Mouse (Mus musculus) effector memory CD4-positive, alpha-beta T cell, adult 7 months (primary cell): ENCODE data around the gene Cand2. TPM values are rescaled to one million over a fixed set of nuclear protein-coding genes. Genes with fewer than 3 reads are reported as not detected.

Source experiments
- polyA plus RNA-seq: library from polyadenylated mRNA; unstranded; fragments of 100-300 nt; shearing (Covaris generic); gene quantifications from one replicate; pipeline ENCODE4 v1.2.1, GENCODE M21; 2017

The Cand2 gene
- polyA plus RNA-seq: 2.9 TPM

GRCm38 (mm10) chr6:115774501-115774921, at the start of gene Cand2:
TSS of gene Cand2 (plus strand) at chr6:115774538.

GRCm38 (mm10) chr6:115761995-115762756, 12.2 kb upstream of the Cand2 start, which contains the start of gene Tmem40:
TSS of gene Tmem40 (minus strand) at chr6:115762410.

GRCm38 (mm10) chr6:115808488-115809231, 34.3 kb downstream of the Cand2 start, which contains the start of gene Rpl32:
TSS of gene Rpl32 (minus strand) at chr6:115808747.

GRCm38 (mm10) chr6:115838161-115838597, 63.8 kb downstream of the Cand2 start, which contains the start of gene Efcab12:
TSS of gene Efcab12 (minus strand) at chr6:115838412.

GRCm38 (mm10) chr6:115853091-115853813, 78.9 kb downstream of the Cand2 start, which contains the start of the genes Mbd4 and Ift122:
TSS of gene Mbd4 (minus strand) at chr6:115853371.
TSS of gene Ift122 (plus strand) at chr6:115853470.

Other genes starting within 250 kb of the Cand2 start
- 8.7 TPM for gene Tsen2, start 229.9 kb upstream of the Cand2 start, polyA plus RNA-seq
- gene Mkrn2os, start 182.0 kb upstream of the Cand2 start, polyA plus RNA-seq: not detected
- 31.9 TPM for gene Mkrn2, start 172.6 kb upstream of the Cand2 start, polyA plus RNA-seq
- 181 TPM for gene Raf1, start 97.9 kb upstream of the Cand2 start, polyA plus RNA-seq
- not detected for gene Tmem40, start 12.1 kb upstream of the Cand2 start, polyA plus RNA-seq
- gene Rpl32, start 34.2 kb downstream of the Cand2 start, polyA plus RNA-seq: 2,917 TPM
- gene Efcab12, start 63.9 kb downstream of the Cand2 start, polyA plus RNA-seq: 0.21 TPM
- 12.1 TPM for gene Mbd4, start 78.8 kb downstream of the Cand2 start, polyA plus RNA-seq
- 1.5 TPM for gene Ift122, start 78.9 kb downstream of the Cand2 start, polyA plus RNA-seq
- gene Rho, start 157.2 kb downstream of the Cand2 start, polyA plus RNA-seq: not detected
- not detected for gene H1foo, start 170.4 kb downstream of the Cand2 start, polyA plus RNA-seq
- not detected for gene Plxnd1, start 220.5 kb downstream of the Cand2 start, polyA plus RNA-seq